Mouse (Mus musculus) ES-E14 (cell line): ENCODE measurements at regions not wholly inside any gene's neighbourhood (a gene's known extent, or its start where the extent isn't known, plus 50 kb on each side); places are given as distances from the start of the nearest gene placed in this dataset.

ENCODE experiments used
- DNase-seq: peaks from one replicate; pipeline ENCODE4 v3.0.0-alpha.2; 2013; ENCODE audit warnings: low read depth, low spot score
- H3K27ac ChIP-seq: 2 replicates; pipeline ENCODE4 v1.5.1; 2012; ENCODE audit warnings: low read depth, mild to moderate bottlenecking, low read length, moderate library complexity, mixed read lengths; ENCODE audit not compliant: poor library complexity, insufficient read depth, severe bottlenecking
- H3K36me3 ChIP-seq: 2 replicates; pipeline ENCODE4 v1.6.1; 2012; ENCODE audit warnings: mild to moderate bottlenecking, low read length, moderate library complexity, mixed read lengths; ENCODE audit not compliant: control insufficient read depth, poor library complexity, insufficient read depth, severe bottlenecking
- H3K4me1 ChIP-seq, 2 experiments: fragments of 150-350 bp in 1 of 2; sonication (generic) in 1 of 2; 2 replicates each; pipeline ENCODE4 v1.6.1; 2012; ENCODE audit warnings: low read length in 2 of 2, mild to moderate bottlenecking in 1 of 2, mixed read lengths in 1 of 2; ENCODE audit not compliant: control insufficient read depth in 2 of 2, insufficient read depth in 2 of 2, poor library complexity in 1 of 2
- H3K4me3 ChIP-seq, 2 experiments: fragments of 150-350 bp in 1 of 2; sonication (generic) in 1 of 2; 2 replicates each; pipeline ENCODE4 v1.5.1; 2012; ENCODE audit warnings: low read length in 2 of 2, low read depth in 1 of 2, mild to moderate bottlenecking in 1 of 2, mixed read lengths in 1 of 2; ENCODE audit not compliant: insufficient read depth in 1 of 2, poor library complexity in 1 of 2, severe bottlenecking in 1 of 2
- H3K9ac ChIP-seq: 2 replicates; pipeline ENCODE4 v1.6.1; 2012; ENCODE audit warnings: low read depth, mild to moderate bottlenecking, low read length, mixed read lengths; ENCODE audit not compliant: poor library complexity, insufficient read depth, severe bottlenecking
- H3K9me3 ChIP-seq: fragments of 150-350 bp; sonication (generic); 2 replicates; pipeline ENCODE4 v1.6.1; 2012; ENCODE audit warnings: low read depth, mild to moderate bottlenecking, low read length; ENCODE audit not compliant: control insufficient read depth, insufficient read depth
- CHD2 ChIP-seq: IDR thresholded peaks from 2 replicates; pipeline ENCODE4 v1.6.1; 2014; ENCODE audit warnings: mild to moderate bottlenecking, low read depth, low read length, inconsistent platforms
- HCFC1 ChIP-seq: IDR thresholded peaks from 2 replicates; pipeline ENCODE4 v1.6.1; 2012; ENCODE audit warnings: low read length, inconsistent platforms, borderline replicate concordance; ENCODE audit not compliant: insufficient read depth
- MAFK ChIP-seq: IDR thresholded peaks from 2 replicates; pipeline ENCODE4 v1.6.1; 2014; ENCODE audit warnings: mild to moderate bottlenecking, low read depth, low read length, inconsistent platforms; ENCODE audit not compliant: insufficient read depth
- ZC3H11A ChIP-seq: IDR thresholded peaks from 2 replicates; pipeline ENCODE4 v1.6.1; 2012; ENCODE audit warnings: low read depth, mild to moderate bottlenecking, inconsistent platforms, low read length, borderline replicate concordance
- ZNF384 ChIP-seq: IDR thresholded peaks from 2 replicates; pipeline ENCODE4 v1.6.1; 2012; ENCODE audit warnings: low read depth, low read length, inconsistent platforms
- in situ Hi-C, 2 experiments: fragments of 600-800 bp; cut with MboI; formaldehyde crosslinking; loops; one replicate each; pipeline ENCODE4 v1.15.1; 2025; ENCODE audit warnings: low sequenced_read_pairs in 2 of 2, inconsistent platforms in 1 of 2; ENCODE audit not compliant: unreplicated experiment in 2 of 2

- no peaks in the 10 kb centered on the region for H3K9me3 ChIP-seq
- H3K9ac ChIP-seq: no peak overlapping the region
- H3K27ac ChIP-seq: no peak overlapping the region
- no peaks in the 10 kb centered on the region for H3K4me1 ChIP-seq
- no peak overlapping the region for H3K4me3 ChIP-seq
- TF ChIP-seq ZC3H11A: no peak
- no peak for TF ChIP-seq HCFC1
- TF ChIP-seq CHD2: no peak
- no peak for DNase-seq
- in situ Hi-C loops: no loop called here
- no peaks in the 10 kb centered on the region for H3K36me3 ChIP-seq
Observed at GRCm38 (mm10) chr5:46022047-46022422, 164.6 kb upstream of the Lcorl start.

GRCm38 (mm10) chr5:46021398-46022046 is 164.1 kb upstream of the Lcorl start:
- TF ChIP-seq MAFK (no peak), CHD2 (no peak), ZC3H11A (no peak), ZNF384 (no peak), HCFC1 (no peak)
- Histone ChIP-seq H3K9ac (no peak overlapping the region), H3K36me3 (no peaks in the 10 kb centered on the region), H3K9me3 (no peaks in the 10 kb centered on the region), H3K4me1 (no peaks in the 10 kb centered on the region), H3K4me3 (no peak overlapping the region), H3K27ac (no peak overlapping the region)
- in situ Hi-C loops: no loop called here
- no peak for DNase-seq

- no peaks in the 10 kb centered on the region for H3K9me3 ChIP-seq
- no peak overlapping the region for H3K27ac ChIP-seq
- TF ChIP-seq ZC3H11A (no peak), ZNF384 (no peak), HCFC1 (no peak), MAFK (no peak), CHD2 (no peak)
- no peak overlapping the region for H3K9ac ChIP-seq
- H3K4me1 ChIP-seq: no peaks in the 10 kb centered on the region
- DNase-seq: no peak
- no peaks in the 10 kb centered on the region for H3K36me3 ChIP-seq
- in situ Hi-C loops: no loop called here
- no peak overlapping the region for H3K4me3 ChIP-seq
Observed at GRCm38 (mm10) chr5:46020175-46020574, 162.8 kb upstream of the Lcorl start.

GRCm38 (mm10) chr5:46007446-46007845 is 150.0 kb upstream of the Lcorl start:
- Histone ChIP-seq H3K9me3 (no peaks in the 10 kb centered on the region), H3K9ac (no peak overlapping the region), H3K4me3 (no peak overlapping the region), H3K4me1 (peaks cover 1 to 3% of the 10 kb centered on the region in 2 experiments; a peak in 2 of 4 replicates), H3K27ac (no peak overlapping the region), H3K36me3 (no peaks in the 10 kb centered on the region)
- DNase-seq: no peak
- TF ChIP-seq ZNF384 (no peak), ZC3H11A (no peak), HCFC1 (no peak), CHD2 (no peak), MAFK (no peak)
- in situ Hi-C loops: no loop called here

- TF ChIP-seq ZNF384 (no peak), CHD2 (no peak), MAFK (no peak)
- peaks cover 1 to 3% of the 10 kb centered on the region in 2 experiments; a peak in 2 of 4 replicates for H3K4me1 ChIP-seq
- no peak overlapping the region for H3K9ac ChIP-seq
- H3K4me3 ChIP-seq: no peak overlapping the region
- H3K9me3 ChIP-seq: no peaks in the 10 kb centered on the region
- in situ Hi-C loops: no loop called here
- DNase-seq: no peak
- no peaks in the 10 kb centered on the region for H3K36me3 ChIP-seq
- H3K27ac ChIP-seq: no peak overlapping the region
Observed at GRCm38 (mm10) chr5:46006691-46007090, 149.3 kb upstream of the Lcorl start.
